Mouse (Mus musculus) midbrain, postnatal 0 days (tissue): ENCODE results near the gene Sumo3. TPM values are rescaled to one million over a fixed set of nuclear protein-coding genes. Genes with fewer than 3 reads are reported as not detected.

Experiments
- ATAC-seq: fragments of 200-750 bp; cut with Nextera tagmentation; 2 replicates; pipeline ENCODE4 v1.8.0; 2017; ENCODE audit warnings: moderate number of reproducible peaks, mild to moderate bottlenecking, moderate TSS enrichment, moderate library complexity; ENCODE audit not compliant: low FRiP score
- DNase-seq: peaks from one replicate; pipeline ENCODE4 v3.0.0-alpha.2; 2015; ENCODE audit warnings: low spot score
- H3K27ac ChIP-seq: fragments of 300-500 bp; sonication (generic); 2 replicates; pipeline ENCODE4 v1.5.1; 2014; ENCODE audit warnings: low read depth, mild to moderate bottlenecking, low read length, mixed read lengths
- H3K27me3 ChIP-seq: fragments of 300-500 bp; sonication (generic); 2 replicates; pipeline ENCODE4 v1.6.1; 2014; ENCODE audit warnings: low read length, control low read depth, mixed read lengths; ENCODE audit not compliant: insufficient read depth
- H3K36me3 ChIP-seq: fragments of 300-500 bp; sonication (generic); 2 replicates; pipeline ENCODE4 v1.6.1; 2014; ENCODE audit warnings: low read length, control low read depth, mixed read lengths; ENCODE audit not compliant: insufficient read depth
- H3K4me1 ChIP-seq: fragments of 300-500 bp; sonication (generic); 2 replicates; pipeline ENCODE4 v1.6.1; 2014; ENCODE audit warnings: mild to moderate bottlenecking, control low read depth, antibody characterized with exemption, low read length, mixed read lengths; ENCODE audit not compliant: insufficient read depth
- H3K4me2 ChIP-seq: fragments of 300-500 bp; sonication (generic); 2 replicates; pipeline ENCODE4 v1.6.1; 2014; ENCODE audit warnings: low read depth, mild to moderate bottlenecking, low read length, mixed read lengths; ENCODE audit not compliant: poor library complexity, severe bottlenecking
- H3K4me3 ChIP-seq: fragments of 300-500 bp; sonication (generic); 2 replicates; pipeline ENCODE4 v1.5.1; 2014; ENCODE audit warnings: low read depth, mild to moderate bottlenecking, low read length, moderate library complexity
- H3K9ac ChIP-seq: fragments of 300-500 bp; sonication (generic); replicated peaks from 2 replicates; pipeline ENCODE4 v1.6.1; 2014; ENCODE audit warnings: mild to moderate bottlenecking, low read length, moderate library complexity, mixed read lengths; ENCODE audit not compliant: poor library complexity, severe bottlenecking
- H3K9me3 ChIP-seq: fragments of 300-500 bp; sonication (generic); 2 replicates; pipeline ENCODE4 v1.6.1; 2016; ENCODE audit warnings: low read length, control low read depth
- CTCF ChIP-seq: IDR thresholded peaks from 2 replicates; pipeline ENCODE4 v1.5.1; 2016; ENCODE audit warnings: antibody characterized with exemption, mild to moderate bottlenecking
- WGBS: fragments of 180-500 bp; shearing (Covaris S2); extraction: QIAGEN DNeasy Blood & Tissue Kit; methylation state at CpG from one replicate; pipeline ENCODE4 v1.1.7; 2014; 5-methylcytosine and 5-hydroxymethylcytosine counted together
- polyA plus RNA-seq: library from polyadenylated mRNA; unstranded; fragments of >200 nt; fragmentation: Nextera tagmentation; extraction: Ambion mirVana; gene quantifications from 2 replicates; pipeline ENCODE4 v1.2.1, GENCODE M21; 2015
- total RNA-seq: library from RNA; depleted of rRNA; stranded (reverse); fragments of >200 nt; gene quantifications from 2 replicates; pipeline ENCODE4 v1.2.3, GENCODE M21; 2014

The Sumo3 gene
- total and polyA plus RNA-seq, 2 experiments from 2014 or later, result 167 to 385 TPM

- TF ChIP-seq CTCF, result no peak
- Histone ChIP-seq H3K36me3 (no peaks in the 10 kb centered on the region), H3K4me1 (no peaks in the 10 kb centered on the region), H3K27ac (no peak overlapping the region), H3K9ac (no peak overlapping the region), H3K9me3 (no peaks in the 10 kb centered on the region), H3K4me3 (no peak overlapping the region), H3K4me2 (no peak overlapping the region), H3K27me3 (no peaks in the 10 kb centered on the region)
- ATAC-seq (no peak), DNase-seq (no peak)
- 82% methylated on average over 8 of the region's 8 CpGs for WGBS
These were observed 40.9 kb upstream of the Sumo3 start for GRCm38 (mm10) chr10:77565005-77565404.

GRCm38 (mm10) chr10:77566651-77567050, 39.2 kb upstream of the Sumo3 start:
- Histone ChIP-seq H3K27me3 (no peaks in the 10 kb centered on the region), H3K27ac (no peak overlapping the region), H3K9ac (no peak overlapping the region), H3K4me2 (no peak overlapping the region), H3K4me1 (no peaks in the 10 kb centered on the region), H3K4me3 (no peak overlapping the region), H3K9me3 (no peaks in the 10 kb centered on the region), H3K36me3 (no peaks in the 10 kb centered on the region)
- DNase-seq, result peak; percentile 56
- no peak for ATAC-seq
- WGBS, result 33% methylated on average over 8 of the region's 8 CpGs
- peak; percentile 69 for TF ChIP-seq CTCF

GRCm38 (mm10) chr10:77569481-77569880, 36.4 kb upstream of the Sumo3 start:
- Histone ChIP-seq H3K4me1 (no peaks in the 10 kb centered on the region), H3K36me3 (no peaks in the 10 kb centered on the region), H3K4me2 (no peak overlapping the region), H3K27ac (no peak overlapping the region), H3K4me3 (no peak overlapping the region), H3K27me3 (no peaks in the 10 kb centered on the region), H3K9ac (no peak overlapping the region), H3K9me3 (no peaks in the 10 kb centered on the region)
- WGBS, result 38% methylated on average over 7 of the region's 7 CpGs
- no peak for DNase-seq
- ATAC-seq, result no peak
- no peak for TF ChIP-seq CTCF

- Histone ChIP-seq H3K36me3 (no peaks in the 10 kb centered on the region), H3K27me3 (no peaks in the 10 kb centered on the region), H3K9ac (no peak overlapping the region), H3K27ac (no peak overlapping the region), H3K4me3 (no peak overlapping the region), H3K4me2 (no peak overlapping the region), H3K9me3 (no peaks in the 10 kb centered on the region), H3K4me1 (no peaks in the 10 kb centered on the region)
- no peak for TF ChIP-seq CTCF
- DNase-seq (no peak), ATAC-seq (no peak)
- 61% methylated on average over 6 of the region's 6 CpGs for WGBS
These were observed 35.8 kb upstream of the Sumo3 start for GRCm38 (mm10) chr10:77569973-77570658.

GRCm38 (mm10) chr10:77572225-77572624, 33.7 kb upstream of the Sumo3 start:
- 39% methylated on average over 3 of the region's 3 CpGs for WGBS
- no peak for DNase-seq
- H3K27me3 ChIP-seq, result no peaks in the 10 kb centered on the region
- ATAC-seq, result no peak
- H3K4me1 ChIP-seq, result no peaks in the 10 kb centered on the region
- H3K4me2 ChIP-seq, result no peak overlapping the region
- H3K9me3 ChIP-seq, result no peaks in the 10 kb centered on the region
- no peaks in the 10 kb centered on the region for H3K36me3 ChIP-seq
- no peak overlapping the region for H3K9ac ChIP-seq
- TF ChIP-seq CTCF, result peak; percentile 39; the same call in 1 of the 2 replicates
- no peak overlapping the region for H3K27ac ChIP-seq
- no peak overlapping the region for H3K4me3 ChIP-seq

GRCm38 (mm10) chr10:77573162-77573561, 32.7 kb upstream of the Sumo3 start:
- no peak for TF ChIP-seq CTCF
- ATAC-seq, result no peak
- 54% methylated on average over 1 of the region's 1 CpGs for WGBS

More at GRCm38 (mm10) chr10:77573162-77573561, 32.7 kb upstream of the Sumo3 start:
- Histone ChIP-seq H3K36me3 (no peaks in the 10 kb centered on the region), H3K27me3 (no peaks in the 10 kb centered on the region), H3K27ac (no peak overlapping the region), H3K4me3 (no peak overlapping the region), H3K4me2 (no peak overlapping the region), H3K4me1 (no peaks in the 10 kb centered on the region), H3K9ac (no peak overlapping the region), H3K9me3 (no peaks in the 10 kb centered on the region)
- DNase-seq, result no peak
